Mouse (Mus musculus) cerebellum, postnatal 10 days (tissue): ENCODE data around the gene Gm20817.
"Not testable (repeated sequence)": the region's sequence is repeated elsewhere in the genome, so short reads cannot be mapped to it uniquely, and the experiment has no call there.

ENCODE experiments used
- DNase-seq, 2 experiments: peaks; one replicate each; pipeline ENCODE4 v3.0.0; 2021; ENCODE audit warnings: mixed read lengths in 2 of 2

Gene Gm20817

DNA sequence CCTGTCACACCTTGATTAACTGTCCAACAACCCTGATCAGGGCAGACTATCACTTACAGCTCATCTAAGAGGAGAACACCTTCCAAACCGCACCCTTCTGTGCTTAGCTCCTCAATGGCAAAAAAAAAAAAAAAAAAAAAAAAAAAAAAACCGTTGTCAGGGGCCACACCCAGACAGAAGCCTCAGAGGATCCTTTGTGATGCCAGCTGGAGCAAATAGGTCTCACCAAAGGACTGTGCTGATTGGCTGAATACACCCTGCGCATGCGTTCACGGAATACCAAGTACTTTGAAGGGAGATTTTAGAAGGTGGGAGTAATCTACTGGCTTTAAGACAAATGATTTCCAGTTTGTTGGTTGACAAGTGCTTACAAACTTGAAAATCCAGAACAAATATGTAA is at the start of gene Gm20817:
Gene Gm20817, minus strand, starts transcription at position 101 of the 400 bp plus-strand sequence.
- DNase-seq, result not testable (repeated sequence)
